ENCODE assay signal across 17 mouse cellular contexts in genomic region chr2:173742090-173742489, GRCm38 (mm10). TPM values are rescaled to one million over a fixed set of nuclear protein-coding genes. Genes with fewer than 3 reads are reported as not detected.
DNase-seq lines count a peak whose midpoint lies in the region; ATAC-seq and TF ChIP-seq lines count a peak whose summit lies in the region.
"Had no signal": no experiment of that assay in that cellular context is flagged by ENCODE, and none has a peak within 500 bp of the region (broad histone marks: within the 10 kb centered on the region; RNA-seq: fewer than 3 reads in every experiment).

No protein-coding gene starts in this region.

- TF ChIP-seq EP300 in stomach, postnatal 0 days (optimal IDR thresholded peaks at IDR 0.05), result no peak

- no peak overlapping the region for H3K9ac ChIP-seq in neural tube, embryonic 13.5 days
- H3K9ac ChIP-seq in intestine, postnatal 0 days (ENCODE audit: low read depth, low read length), result 0 out of 2 replicates have a peak overlapping the region, but pooled peaks have one; percentile 2
- no peak overlapping the region for H3K9ac ChIP-seq in stomach, postnatal 0 days (ENCODE audit: low read length)
- H3K9ac ChIP-seq: liver, embryonic 13.5 days had no signal

- H3K27ac ChIP-seq in neural tube, embryonic 13.5 days (replicated peaks), result 0 out of 2 replicates have a peak overlapping the region, but pooled peaks have one; percentile 9
- peak overlapping the region; percentile 16 for H3K27ac ChIP-seq in intestine, postnatal 0 days (ENCODE audit: low read depth, low read length)
- H3K27ac ChIP-seq in stomach, postnatal 0 days (replicated peaks), result peak overlapping the region; percentile 66
- H3K27ac ChIP-seq: liver, embryonic 13.5 days had no signal

- H3K27me3 ChIP-seq in neural tube, embryonic 13.5 days, result no peaks in the 10 kb centered on the region
- H3K27me3 ChIP-seq in intestine, postnatal 0 days (replicated peaks; ENCODE audit: control insufficient read depth, insufficient read depth, low read length), result no peaks in the 10 kb centered on the region
- no peaks in the 10 kb centered on the region for H3K27me3 ChIP-seq in stomach, postnatal 0 days (ENCODE audit: control insufficient read depth, insufficient read depth, low read length)
- H3K27me3 ChIP-seq: liver, embryonic 13.5 days had no signal

- WGBS in neural tube, embryonic 13.5 days, result 26% methylated on average over 13 of the region's 13 CpGs
- WGBS in intestine, postnatal 0 days, result 29% methylated on average over 13 of the region's 13 CpGs
- WGBS in stomach, postnatal 0 days, result 37% methylated on average over 13 of the region's 13 CpGs

- ATAC-seq in neural tube, embryonic 13.5 days (ENCODE audit: low read depth), result no peak
- ATAC-seq in intestine, postnatal 0 days, result no peak
- no peak for ATAC-seq in stomach, postnatal 0 days (ENCODE audit: low FRiP score, low TSS enrichment)
- ATAC-seq: forebrain, embryonic 14.5 days; hindbrain, embryonic 16.5 days had no signal

- no peak overlapping the region for H3K4me2 ChIP-seq in neural tube, embryonic 13.5 days
- peak overlapping the region; percentile 33 for H3K4me2 ChIP-seq in intestine, postnatal 0 days (replicated peaks; ENCODE audit: low read depth)
- H3K4me2 ChIP-seq in stomach, postnatal 0 days (replicated peaks; ENCODE audit: low read depth), result no peak overlapping the region
- H3K4me2 ChIP-seq: liver, embryonic 13.5 days had no signal

- H3K36me3 ChIP-seq in neural tube, embryonic 13.5 days, result peaks cover 12% of the 10 kb centered on the region; the same call in 1 of the 2 replicates
- H3K36me3 ChIP-seq in intestine, postnatal 0 days (ENCODE audit: control insufficient read depth, insufficient read depth), result no peaks in the 10 kb centered on the region
- no peaks in the 10 kb centered on the region; the same call in 1 of the 2 replicates for H3K36me3 ChIP-seq in stomach, postnatal 0 days (ENCODE audit: control insufficient read depth, insufficient read depth, low read length)
- H3K36me3 ChIP-seq: liver, embryonic 13.5 days had no signal

- 0 out of 2 replicates have a peak, but pooled peaks cover 4% of the 10 kb centered on the region for H3K9me3 ChIP-seq in neural tube, embryonic 13.5 days
- no peaks in the 10 kb centered on the region for H3K9me3 ChIP-seq in intestine, postnatal 0 days (ENCODE audit: control insufficient read depth)
- H3K9me3 ChIP-seq in stomach, postnatal 0 days (ENCODE audit: control insufficient read depth, low read length), result 0 out of 2 replicates have a peak, but pooled peaks cover 2% of the 10 kb centered on the region
- H3K9me3 ChIP-seq: liver, embryonic 13.5 days had no signal

- peak; percentile 28 for DNase-seq in kidney, adult 9 months
- DNase-seq in kidney, adult 18-20 months, result no peak
- no peak for DNase-seq in neural tube, embryonic 10.5 days (ENCODE audit: extremely low spot score, low spot score)
- no peak for DNase-seq in stomach, postnatal 0 days (ENCODE audit: low spot score)
- DNase-seq in right cerebral cortex, adult 18-20 months, result no peak
- DNase-seq in thymus, postnatal 25 days, result no peak
- DNase-seq: cerebellum, adult 2 months; heart, adult 18-20 months; layer of hippocampus, adult 9-11 months; liver, embryonic 13.5 days; lung, postnatal 10 days; right cerebral cortex, postnatal 14 days had no signal

- H3K4me1 ChIP-seq in neural tube, embryonic 13.5 days (replicated peaks), result peaks cover 49% of the 10 kb centered on the region
- H3K4me1 ChIP-seq in intestine, postnatal 0 days (replicated peaks; ENCODE audit: control insufficient read depth, insufficient read depth, low read length), result peaks cover 18% of the 10 kb centered on the region
- H3K4me1 ChIP-seq in stomach, postnatal 0 days (replicated peaks; ENCODE audit: control insufficient read depth, insufficient read depth), result peaks cover 14% of the 10 kb centered on the region

- TF ChIP-seq CTCF in intestine, postnatal 0 days (IDR thresholded peaks at IDR 0.05; ENCODE audit: low read depth), result no peak
- no peak for TF ChIP-seq CTCF in stomach, postnatal 0 days (IDR thresholded peaks at IDR 0.05; ENCODE audit: low read depth)

- no peak overlapping the region for H3K4me3 ChIP-seq in neural tube, embryonic 13.5 days
- H3K4me3 ChIP-seq in intestine, postnatal 0 days (ENCODE audit: low read depth, low read length), result no peak overlapping the region
- H3K4me3 ChIP-seq in stomach, postnatal 0 days (ENCODE audit: low read depth, low read length), result no peak overlapping the region
- H3K4me3 ChIP-seq: liver, embryonic 13.5 days had no signal

RNA-seq across cellular contexts. Expression of gene Vapb, which starts 4.8 kb away (rescaled TPM):
- polyA plus RNA-seq in neural tube, embryonic 13.5 days (2015; fragmentation: Nextera tagmentation; extraction: Ambion mirVana), result 13.3 and 15.1 TPM in 2 replicates
- 13.5 and 14.9 TPM in 2 replicates for polyA plus RNA-seq in intestine, postnatal 0 days (2015; fragmentation: Nextera tagmentation; extraction: Ambion mirVana)
- 11.1 and 13.1 TPM in 2 replicates for polyA plus RNA-seq in stomach, postnatal 0 days (2015; fragmentation: Nextera tagmentation; extraction: Ambion mirVana)

RNA-seq across cellular contexts. Expression of gene 1700010B08Rik, which starts 22.9 kb away (rescaled TPM):
- polyA plus RNA-seq in neural tube, embryonic 13.5 days (2015; fragmentation: Nextera tagmentation; extraction: Ambion mirVana), result not detected in 2 replicates
- polyA plus RNA-seq in intestine, postnatal 0 days (2015; fragmentation: Nextera tagmentation; extraction: Ambion mirVana), result not detected in 2 replicates
- polyA plus RNA-seq in stomach, postnatal 0 days (2015; fragmentation: Nextera tagmentation; extraction: Ambion mirVana), result not detected in 2 replicates
- polyA plus RNA-seq: cerebellum, adult 2 months; forebrain, embryonic 14.5 days; heart, embryonic 16.5 days; hindbrain, embryonic 16.5 days; liver, embryonic 13.5 days had no signal

Comparison
In these comparisons a context has a peak if more than half of its experiments do, and no peak if none do; other contexts are left out.
1. H3K27ac ChIP-seq: peak in every context shown above with its lines; median percentile 66 in stomach, postnatal 0 days; 16 in intestine, postnatal 0 days; 9 in neural tube, embryonic 13.5 days.